Mouse (Mus musculus) C2C12 (cell line): ENCODE results near the gene Mlxipl.

ENCODE experiments used
- CEBPB ChIP-seq: IDR thresholded peaks from one replicate; pipeline ENCODE4 v1.6.1; 2011; ENCODE audit warnings: low read depth, mild to moderate bottlenecking, control low read depth, moderate library complexity
- CTCF ChIP-seq: IDR thresholded peaks from one replicate; pipeline ENCODE4 v1.5.1; 2011; ENCODE audit not compliant: control insufficient read depth, insufficient read depth, insufficient read length
- FOSL1 ChIP-seq: IDR thresholded peaks from one replicate; pipeline ENCODE4 v1.8.0; 2011; ENCODE audit warnings: mild to moderate bottlenecking, low read length; ENCODE audit not compliant: poor library complexity, insufficient read depth, severe bottlenecking
- MAX ChIP-seq: IDR thresholded peaks from one replicate; pipeline ENCODE4 v1.6.1; 2011; ENCODE audit warnings: mild to moderate bottlenecking, control low read depth
- MYOD1 ChIP-seq: IDR thresholded peaks from one replicate; pipeline ENCODE4 v1.6.1; 2011; ENCODE audit warnings: low read depth; ENCODE audit not compliant: control insufficient read depth, insufficient read length
- MYOG ChIP-seq: IDR thresholded peaks from one replicate; pipeline ENCODE4 v1.6.1; 2011; ENCODE audit not compliant: control insufficient read depth, insufficient read length; ENCODE audit errors: extremely low read depth
- USF1 ChIP-seq: IDR thresholded peaks from one replicate; pipeline ENCODE4 v1.6.1; 2011; ENCODE audit warnings: low read depth, mild to moderate bottlenecking, control low read depth, moderate library complexity

DNA sequence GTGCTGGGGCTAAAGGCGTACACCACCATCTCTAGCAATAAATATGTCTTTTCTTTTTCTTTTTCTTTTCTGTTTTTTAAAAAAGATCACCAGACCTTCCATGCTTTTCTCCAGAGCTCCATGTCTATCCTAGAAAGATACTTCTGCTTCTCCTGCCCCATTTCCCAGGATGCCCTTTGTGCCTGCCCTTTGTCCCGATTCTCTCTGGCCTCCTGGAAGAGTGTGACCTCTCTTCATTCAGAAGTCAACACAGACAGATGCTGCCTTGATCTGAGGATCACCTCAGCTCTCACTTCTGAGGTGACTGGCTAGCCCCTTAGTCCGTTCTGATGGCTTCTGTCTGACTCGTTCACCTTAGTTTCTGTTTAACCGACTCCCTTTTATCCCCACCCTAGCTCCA is 9.2 kb upstream of the Mlxipl start:
- TF ChIP-seq CTCF (no peak), USF1 (no peak), FOSL1 (no peak), MAX (no peak), CEBPB (no peak), MYOG (no peak), MYOD1 (no peak)
